Mouse (Mus musculus): ENCODE data around the gene Kcne1.

The Kcne1 gene

GRCm38 (mm10) chr16:92359229-92359628, at the start of gene Kcne1:
Kcne1 (minus strand) TSS chr16:92359468.
- DNase-seq (ENCODE audit: low spot score) = no peak

GRCm38 (mm10) chr16:92407883-92408282, 48.6 kb upstream of the Kcne1 start:
- DNase-seq (ENCODE audit: low spot score) = no peak

GRCm38 (mm10) chr16:92404141-92404540, 44.9 kb upstream of the Kcne1 start:
- DNase-seq (ENCODE audit: low spot score) = no peak

- no peak for DNase-seq (ENCODE audit: low spot score)
Measured at GRCm38 (mm10) chr16:92403069-92403468, 43.8 kb upstream of the Kcne1 start.

GRCm38 (mm10) chr16:92402216-92402615, 42.9 kb upstream of the Kcne1 start:
- DNase-seq (ENCODE audit: low spot score) = no peak

- DNase-seq (ENCODE audit: low spot score) = no peak
Measured at GRCm38 (mm10) chr16:92401206-92401605, 41.9 kb upstream of the Kcne1 start.

GRCm38 (mm10) chr16:92399490-92400458, 40.5 kb upstream of the Kcne1 start:
- DNase-seq (ENCODE audit: low spot score) = peak; percentile 69

GRCm38 (mm10) chr16:92398574-92399118, 39.4 kb upstream of the Kcne1 start:
- no peak for DNase-seq (ENCODE audit: low spot score)

- no peak for DNase-seq (ENCODE audit: low spot score)
Measured at GRCm38 (mm10) chr16:92397745-92398573, 38.7 kb upstream of the Kcne1 start.

- DNase-seq (ENCODE audit: low spot score) = no peak
Measured at GRCm38 (mm10) chr16:92393732-92394131, 34.5 kb upstream of the Kcne1 start.

GRCm38 (mm10) chr16:92387692-92388091, 28.4 kb upstream of the Kcne1 start:
- DNase-seq (ENCODE audit: low spot score) = no peak

GRCm38 (mm10) chr16:92385062-92385461, 25.8 kb upstream of the Kcne1 start:
- peak; percentile 51 for DNase-seq (ENCODE audit: low spot score)

- no peak for DNase-seq (ENCODE audit: low spot score)
Measured at GRCm38 (mm10) chr16:92383412-92383811, 24.1 kb upstream of the Kcne1 start.

- peak; percentile 75 for DNase-seq (ENCODE audit: low spot score)
Measured at GRCm38 (mm10) chr16:92382508-92382907, 23.2 kb upstream of the Kcne1 start.

GRCm38 (mm10) chr16:92381092-92381491, 21.8 kb upstream of the Kcne1 start:
- no peak for DNase-seq (ENCODE audit: low spot score)

- peak; percentile 33 for DNase-seq (ENCODE audit: low spot score)
Measured at GRCm38 (mm10) chr16:92376976-92377375, 17.7 kb upstream of the Kcne1 start.

GRCm38 (mm10) chr16:92371623-92372022, 12.4 kb upstream of the Kcne1 start:
- DNase-seq (ENCODE audit: low spot score) = no peak

GRCm38 (mm10) chr16:92369260-92369659, 10.0 kb upstream of the Kcne1 start:
- DNase-seq (ENCODE audit: low spot score) = no peak

GRCm38 (mm10) chr16:92365477-92365876, 6.2 kb upstream of the Kcne1 start:
- DNase-seq (ENCODE audit: low spot score) = no peak

GRCm38 (mm10) chr16:92360711-92361110, 1.4 kb upstream of the Kcne1 start:
- DNase-seq (ENCODE audit: low spot score) = no peak

GRCm38 (mm10) chr16:92358734-92359133, 534 bp downstream of the Kcne1 start:
- no peak for DNase-seq (ENCODE audit: low spot score)

- DNase-seq (ENCODE audit: low spot score) = no peak
Measured at GRCm38 (mm10) chr16:92357566-92357965, 1.7 kb downstream of the Kcne1 start.
